Mouse (Mus musculus): ENCODE data around the gene Lmod3. TPM values are rescaled to one million over a fixed set of nuclear protein-coding genes. Genes with fewer than 3 reads are reported as not detected.

Gene Lmod3
- polyA plus RNA-seq, 1 experiment from 2014 or later, result 0.08 TPM

- Histone ChIP-seq H3K9me3 (ENCODE audit: control insufficient read depth) (no peaks in the 10 kb centered on the region), H3K4me1 (replicated peaks; ENCODE audit: control insufficient read depth, insufficient read depth, low read length) (peaks cover 9% of the 10 kb centered on the region; the same call in 1 of the 2 replicates), H3K9ac (ENCODE audit: low read depth, low read length) (no peak overlapping the region), H3K4me2 (replicated peaks; ENCODE audit: low read depth) (no peak overlapping the region), H3K27me3 (replicated peaks; ENCODE audit: control insufficient read depth, insufficient read depth, low read length) (no peaks in the 10 kb centered on the region), H3K36me3 (ENCODE audit: control insufficient read depth, insufficient read depth) (peaks cover 17% of the 10 kb centered on the region), H3K27ac (ENCODE audit: low read depth, low read length) (no peak overlapping the region), H3K4me3 (ENCODE audit: low read depth, low read length) (no peak overlapping the region)
- ATAC-seq, result no peak
- 87% methylated on average over 4 of the region's 4 CpGs for WGBS
- TF ChIP-seq CTCF (IDR thresholded peaks at IDR 0.05; ENCODE audit: low read depth), result no peak
These were observed 37.3 kb upstream of the Lmod3 start for GRCm38 (mm10) chr6:97289838-97290237.

GRCm38 (mm10) chr6:97289316-97289820 is 36.8 kb upstream of the Lmod3 start:
- H3K9ac ChIP-seq (ENCODE audit: low read depth, low read length), result no peak overlapping the region

GRCm38 (mm10) chr6:97288047-97288855 is 35.7 kb upstream of the Lmod3 start:
- Histone ChIP-seq H3K4me3 (ENCODE audit: low read depth, low read length) (no peak overlapping the region), H3K27me3 (replicated peaks; ENCODE audit: control insufficient read depth, insufficient read depth, low read length) (no peaks in the 10 kb centered on the region), H3K9me3 (ENCODE audit: control insufficient read depth) (no peaks in the 10 kb centered on the region), H3K27ac (ENCODE audit: low read depth, low read length) (peak overlapping the region; percentile 54), H3K36me3 (ENCODE audit: control insufficient read depth, insufficient read depth) (peaks cover 17% of the 10 kb centered on the region), H3K4me2 (replicated peaks; ENCODE audit: low read depth) (no peak overlapping the region; the same call in 1 of the 2 replicates), H3K4me1 (replicated peaks; ENCODE audit: control insufficient read depth, insufficient read depth, low read length) (peaks cover 5% of the 10 kb centered on the region; the same call in 1 of the 2 replicates), H3K9ac (ENCODE audit: low read depth, low read length) (no peak overlapping the region)
- no peak for TF ChIP-seq CTCF (IDR thresholded peaks at IDR 0.05; ENCODE audit: low read depth)
- peak; percentile 82 for ATAC-seq
- WGBS, result 53% methylated on average over 19 of the region's 19 CpGs

More at GRCm38 (mm10) chr6:97289316-97289820, 36.8 kb upstream of the Lmod3 start:
- no peaks in the 10 kb centered on the region for H3K9me3 ChIP-seq (ENCODE audit: control insufficient read depth)
- peaks cover 17% of the 10 kb centered on the region for H3K36me3 ChIP-seq (ENCODE audit: control insufficient read depth, insufficient read depth)
- H3K4me3 ChIP-seq (ENCODE audit: low read depth, low read length), result no peak overlapping the region
- no peaks in the 10 kb centered on the region for H3K27me3 ChIP-seq (replicated peaks; ENCODE audit: control insufficient read depth, insufficient read depth, low read length)
- peak overlapping the region; percentile 36; the same call in 1 of the 2 replicates for H3K27ac ChIP-seq (ENCODE audit: low read depth, low read length)
- no peak for ATAC-seq
- WGBS, result 41% methylated on average over 10 of the region's 10 CpGs
- no peak for TF ChIP-seq CTCF (IDR thresholded peaks at IDR 0.05; ENCODE audit: low read depth)
- H3K4me1 ChIP-seq (replicated peaks; ENCODE audit: control insufficient read depth, insufficient read depth, low read length), result peaks cover 5% of the 10 kb centered on the region; the same call in 1 of the 2 replicates
- H3K4me2 ChIP-seq (replicated peaks; ENCODE audit: low read depth), result 0 out of 2 replicates have a peak overlapping the region, but pooled peaks have one; percentile 1

GRCm38 (mm10) chr6:97286332-97286731 is 33.8 kb upstream of the Lmod3 start:
- Histone ChIP-seq H3K4me1 (replicated peaks; ENCODE audit: control insufficient read depth, insufficient read depth, low read length) (peaks cover 5% of the 10 kb centered on the region; the same call in 1 of the 2 replicates), H3K27ac (ENCODE audit: low read depth, low read length) (no peak overlapping the region), H3K9ac (ENCODE audit: low read depth, low read length) (no peak overlapping the region), H3K4me3 (ENCODE audit: low read depth, low read length) (no peak overlapping the region), H3K27me3 (replicated peaks; ENCODE audit: control insufficient read depth, insufficient read depth, low read length) (no peaks in the 10 kb centered on the region), H3K4me2 (replicated peaks; ENCODE audit: low read depth) (no peak overlapping the region), H3K36me3 (ENCODE audit: control insufficient read depth, insufficient read depth) (peaks cover 9% of the 10 kb centered on the region; the same call in 1 of the 2 replicates), H3K9me3 (ENCODE audit: control insufficient read depth) (no peaks in the 10 kb centered on the region)
- 92% methylated on average over 5 of the region's 5 CpGs for WGBS
- TF ChIP-seq CTCF (IDR thresholded peaks at IDR 0.05; ENCODE audit: low read depth), result no peak
- no peak for ATAC-seq

GRCm38 (mm10) chr6:97283676-97284075 is 31.1 kb upstream of the Lmod3 start:
- H3K4me3 ChIP-seq (ENCODE audit: low read depth, low read length), result no peak overlapping the region
- H3K27me3 ChIP-seq (replicated peaks; ENCODE audit: control insufficient read depth, insufficient read depth, low read length), result no peaks in the 10 kb centered on the region
- TF ChIP-seq CTCF (IDR thresholded peaks at IDR 0.05; ENCODE audit: low read depth), result no peak
- H3K27ac ChIP-seq (ENCODE audit: low read depth, low read length), result no peak overlapping the region
- no peak for ATAC-seq
- H3K4me1 ChIP-seq (replicated peaks; ENCODE audit: control insufficient read depth, insufficient read depth, low read length), result no peaks in the 10 kb centered on the region; the same call in 1 of the 2 replicates
- no peak overlapping the region for H3K9ac ChIP-seq (ENCODE audit: low read depth, low read length)
- WGBS, result 93% methylated on average over 1 of the region's 1 CpGs
- H3K36me3 ChIP-seq (ENCODE audit: control insufficient read depth, insufficient read depth), result peaks cover 9% of the 10 kb centered on the region; the same call in 1 of the 2 replicates
- no peak overlapping the region for H3K4me2 ChIP-seq (replicated peaks; ENCODE audit: low read depth)
- no peaks in the 10 kb centered on the region for H3K9me3 ChIP-seq (ENCODE audit: control insufficient read depth)

- 57% methylated on average over 6 of the region's 6 CpGs for WGBS
- ATAC-seq, result no peak
- Histone ChIP-seq H3K27me3 (replicated peaks; ENCODE audit: control insufficient read depth, insufficient read depth, low read length) (no peaks in the 10 kb centered on the region), H3K9ac (ENCODE audit: low read depth, low read length) (no peak overlapping the region), H3K27ac (ENCODE audit: low read depth, low read length) (no peak overlapping the region), H3K36me3 (ENCODE audit: control insufficient read depth, insufficient read depth) (no peaks in the 10 kb centered on the region), H3K4me2 (replicated peaks; ENCODE audit: low read depth) (no peak overlapping the region), H3K4me3 (ENCODE audit: low read depth, low read length) (no peak overlapping the region), H3K9me3 (ENCODE audit: control insufficient read depth) (no peaks in the 10 kb centered on the region), H3K4me1 (replicated peaks; ENCODE audit: control insufficient read depth, insufficient read depth, low read length) (0 out of 2 replicates have a peak, but pooled peaks cover 5% of the 10 kb centered on the region)
- no peak for TF ChIP-seq CTCF (IDR thresholded peaks at IDR 0.05; ENCODE audit: low read depth)
These were observed 26.3 kb upstream of the Lmod3 start for GRCm38 (mm10) chr6:97278878-97279277.

All from intestine, postnatal 0 days (tissue).